Mouse (Mus musculus) left cerebral cortex, postnatal 10 days (tissue): Measurements from ENCODE around the gene Htt. TPM values are rescaled to one million over a fixed set of nuclear protein-coding genes. Genes with fewer than 3 reads are reported as not detected.
"Not testable (repeated sequence)": the region's sequence is repeated elsewhere in the genome, so short reads cannot be mapped to it uniquely, and the experiment has no call there.

ENCODE experiments used
- DNase-seq, 2 experiments: peaks; one replicate each; pipeline ENCODE4 v3.0.0; 2021 to 2022; ENCODE audit warnings: low spot score in 2 of 2, mixed read lengths in 1 of 2; ENCODE audit errors: extremely low spot score in 1 of 2
- intact Hi-C: fragments of 180-260 bp; cut with DNase I; formaldehyde crosslinking; loops from one replicate; pipeline ENCODE4 v1.15.1; 2025
- total RNA-seq, 2 experiments: library from RNA; stranded (reverse); gene quantifications; 2 replicates each; pipeline ENCODE4 v1.2.3; 2021

Htt gene
- 10 to 100 TPM; 66.8 to 70.7 TPM for total RNA-seq

DNA sequence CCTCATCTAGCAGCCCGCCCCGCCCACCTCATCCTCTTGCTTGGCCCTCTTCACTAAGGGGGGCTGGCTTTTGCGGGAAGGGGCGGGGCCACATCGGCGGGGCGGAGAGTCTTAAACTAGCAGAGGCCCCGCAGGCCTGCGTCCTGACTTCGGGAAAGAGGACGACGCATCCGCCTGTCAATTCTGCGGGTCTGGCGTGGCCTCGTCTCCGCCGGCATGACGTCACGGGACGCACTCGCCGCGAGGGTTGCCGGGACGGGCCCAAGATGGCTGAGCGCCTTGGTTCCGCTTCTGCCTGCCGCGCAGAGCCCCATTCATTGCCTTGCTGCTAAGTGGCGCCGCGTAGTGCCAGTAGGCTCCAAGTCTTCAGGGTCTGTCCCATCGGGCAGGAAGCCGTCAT, at the start of gene Htt:
Gene Htt (plus strand): TSS at position 232 of the 400 bp plus-strand sequence.
- intact Hi-C loops = no loop called here

GRCm38 (mm10) chr5:34714371-34714770, 47.2 kb upstream of the Htt start:
- DNase-seq, intact Hi-C loops: not testable (repeated sequence)

More for the DNA sequence above, at the start of gene Htt:
- DNase-seq = peak; percentile 97 to 98

DNA sequence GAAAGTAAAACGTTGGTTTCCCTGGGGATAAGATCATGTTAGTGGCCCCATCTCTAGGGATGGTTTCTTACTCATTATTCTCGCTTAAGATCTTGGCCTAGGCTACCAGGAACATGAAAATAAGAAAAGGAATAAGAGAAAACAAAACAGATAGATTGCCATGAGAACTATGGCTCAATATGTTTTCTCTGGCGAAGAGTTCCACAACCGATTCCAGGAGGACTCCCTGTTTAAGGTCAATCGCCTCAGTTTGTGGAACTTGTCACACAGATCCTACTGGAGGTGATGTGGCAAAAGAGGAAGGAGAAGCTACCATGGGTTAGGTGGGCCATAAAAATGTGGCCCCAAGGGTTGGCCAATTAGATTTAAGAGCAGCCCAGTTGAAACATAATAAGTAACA, 46.7 kb upstream of the Htt start:
- intact Hi-C loops = no loop called here
- no peak for DNase-seq

GRCm38 (mm10) chr5:34729141-34729540, 32.4 kb upstream of the Htt start:
- no peak for DNase-seq
- intact Hi-C loops = no loop called here

DNA sequence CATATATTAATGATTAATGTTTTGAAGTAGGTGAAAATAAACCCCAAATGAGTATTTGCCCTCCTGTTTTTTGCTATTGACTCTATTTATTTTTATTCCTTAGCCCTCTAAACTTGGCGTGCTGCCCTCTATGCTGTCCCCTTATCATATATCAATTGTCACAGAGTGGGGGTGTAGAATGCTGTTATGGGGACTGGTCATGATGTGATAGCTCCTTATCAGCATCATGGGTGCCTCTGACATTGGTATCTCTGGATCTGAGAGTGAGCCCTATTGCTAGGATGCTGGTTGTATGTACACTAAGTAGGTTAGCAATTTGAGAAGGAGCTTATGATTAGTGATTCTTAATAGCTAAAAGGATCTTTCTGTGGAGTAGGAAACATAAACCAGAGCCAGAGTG, 31.3 kb upstream of the Htt start:
- intact Hi-C loops = no loop called here
- no peak for DNase-seq

DNA sequence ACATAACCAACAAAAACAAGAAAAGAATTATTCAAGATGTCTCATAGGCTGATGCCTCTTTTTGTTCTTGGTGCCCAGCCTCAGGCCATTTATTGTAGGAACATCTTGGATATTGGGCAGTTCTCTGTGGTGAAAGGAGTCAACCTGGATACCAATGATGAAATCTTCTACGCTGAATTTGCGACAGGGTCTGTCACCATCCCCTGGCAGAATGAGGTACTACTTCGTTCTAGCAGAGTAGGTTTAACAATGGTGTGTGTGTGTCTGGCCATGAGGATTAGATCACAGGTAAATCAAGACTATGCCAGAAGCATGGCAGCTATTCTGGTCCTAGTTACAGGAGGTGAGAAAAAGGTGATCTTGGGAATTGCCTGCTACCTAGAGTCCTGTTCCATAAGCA, 10.1 kb upstream of the Htt start:
- DNase-seq = no peak
- intact Hi-C loops = no loop called here

DNA sequence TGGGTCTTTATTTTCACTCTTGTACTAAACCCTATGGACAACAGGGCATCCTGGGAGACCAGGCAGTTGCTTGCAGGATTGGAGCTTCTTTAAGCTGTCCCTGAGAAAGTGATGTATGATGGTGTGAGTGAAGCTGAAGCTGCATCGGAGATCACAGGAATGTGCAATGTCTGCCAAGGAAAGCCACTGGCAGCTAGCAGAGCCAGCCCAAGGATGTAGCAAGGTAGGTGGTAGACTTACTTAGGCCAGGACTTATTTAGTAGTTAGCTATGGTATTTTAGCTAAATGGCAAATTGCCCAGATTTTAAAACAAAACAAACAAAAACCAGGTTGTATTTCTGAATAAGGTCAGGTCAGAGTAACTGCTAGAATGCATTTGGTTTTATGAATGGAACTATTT, 2.8 kb upstream of the Htt start:
- no peak for DNase-seq
- intact Hi-C loops = loop anchor here (5.0 kb wide), 1 partner anchor 96 kb away; the partner anchor contains the start of genes Grk4 and Nop14

DNA sequence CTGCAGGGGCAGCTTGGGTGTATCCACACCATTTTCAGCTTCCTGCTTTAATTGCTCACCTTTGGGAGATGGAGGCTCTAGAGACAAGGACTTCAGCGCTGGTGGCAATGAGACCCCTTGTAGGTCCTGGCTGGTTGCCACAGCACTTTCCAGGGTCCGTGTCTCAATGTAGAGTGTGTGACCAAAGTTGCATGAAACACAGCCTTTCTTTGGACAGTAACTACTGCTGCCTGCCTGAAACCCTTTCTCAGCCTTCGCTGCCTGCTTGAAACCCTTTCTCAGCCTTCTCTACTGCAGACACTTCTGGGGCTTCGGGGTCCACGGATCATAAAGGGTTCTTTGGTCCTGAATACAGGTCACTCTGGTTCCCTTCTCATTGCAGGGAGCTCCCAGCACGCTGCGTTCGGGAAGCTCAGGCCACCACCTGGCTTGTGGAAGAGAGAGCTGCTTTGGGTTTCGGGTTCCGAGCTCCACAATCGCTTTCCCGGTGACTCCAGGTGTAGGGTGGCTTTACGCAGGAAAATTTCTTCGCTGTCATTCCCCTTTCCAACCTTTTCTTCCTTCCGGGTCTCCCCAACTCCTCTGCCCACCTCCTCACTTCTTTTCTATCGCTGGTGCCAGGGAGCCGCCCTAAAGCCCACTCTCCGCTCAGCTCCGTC, 561 bp upstream of the Htt start:
- peak in 1 of 2 experiments; percentile 44 for DNase-seq
- intact Hi-C loops = no loop called here

DNA sequence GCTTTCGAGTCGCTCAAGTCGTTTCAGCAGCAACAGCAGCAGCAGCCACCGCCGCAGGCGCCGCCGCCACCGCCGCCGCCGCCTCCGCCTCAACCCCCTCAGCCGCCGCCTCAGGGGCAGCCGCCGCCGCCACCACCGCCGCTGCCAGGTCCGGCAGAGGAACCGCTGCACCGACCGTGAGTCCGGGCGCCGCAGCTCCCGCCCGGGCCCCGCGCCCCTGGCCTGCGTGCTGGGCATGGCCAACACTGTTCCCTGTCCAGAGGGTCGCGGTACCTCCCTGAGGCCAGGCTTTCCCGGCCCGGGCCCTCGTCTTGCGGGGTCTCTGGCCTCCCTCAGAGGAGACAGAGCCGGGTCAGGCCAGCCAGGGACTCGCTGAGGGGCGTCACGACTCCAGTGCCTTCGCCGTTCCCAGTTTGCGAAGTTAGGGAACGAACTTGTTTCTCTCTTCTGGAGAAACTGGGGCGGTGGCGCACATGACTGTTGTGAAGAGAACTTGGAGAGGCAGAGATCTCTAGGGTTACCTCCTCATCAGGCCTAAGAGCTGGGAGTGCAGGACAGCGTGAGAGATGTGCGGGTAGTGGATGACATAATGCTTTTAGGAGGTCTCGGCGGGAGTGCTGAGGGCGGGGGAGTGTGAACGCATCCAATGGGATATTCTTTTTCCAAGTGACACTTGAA, 533 bp downstream of the Htt start:
- peak; percentile 20 to 61 for DNase-seq
- intact Hi-C loops = no loop called here

DNA sequence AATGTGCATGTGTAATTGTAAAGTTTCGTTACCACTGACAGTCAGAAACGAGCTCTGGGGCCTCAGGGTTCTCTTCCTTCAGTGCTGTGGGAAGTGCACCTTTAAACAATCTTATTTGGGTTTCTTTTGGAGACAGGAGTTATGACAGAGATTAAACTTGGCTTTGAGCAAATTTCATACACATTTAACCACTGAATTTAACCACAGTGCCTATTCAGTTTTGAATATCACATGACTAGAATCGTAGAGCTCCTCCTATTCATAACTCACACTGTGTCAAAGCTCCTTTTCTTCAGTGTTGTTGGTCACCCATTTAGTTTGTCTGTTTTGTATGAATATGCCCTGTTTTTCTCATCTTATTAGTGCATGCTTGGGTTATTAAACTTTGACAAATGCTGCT, 10.3 kb downstream of the Htt start:
- no peak for DNase-seq
- intact Hi-C loops = no loop called here

- no peak for DNase-seq
- intact Hi-C loops = no loop called here
Observed at GRCm38 (mm10) chr5:34772696-34773245, 11.2 kb downstream of the Htt start.

- intact Hi-C loops = no loop called here
- DNase-seq = no peak
Observed at GRCm38 (mm10) chr5:34773392-34773791, 11.9 kb downstream of the Htt start.

DNA sequence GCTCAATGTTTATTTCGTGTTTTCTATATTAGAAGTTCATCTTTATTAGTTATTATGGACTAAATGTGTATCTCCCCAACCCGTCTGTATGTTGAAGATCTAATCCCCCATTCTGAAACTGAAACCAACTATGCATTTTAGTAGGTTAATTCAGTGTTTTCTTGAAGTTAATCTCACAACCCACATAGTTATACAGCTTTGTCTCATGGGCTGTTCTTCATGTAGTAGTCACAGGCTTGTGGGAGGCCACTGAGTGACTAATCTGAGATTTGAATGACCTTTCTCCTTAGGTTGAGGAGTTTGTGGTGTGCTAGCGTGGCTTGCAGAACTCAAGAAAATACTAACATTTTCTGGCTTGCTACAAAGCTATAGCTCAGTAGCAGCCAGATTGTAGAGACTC, 23.5 kb downstream of the Htt start:
- intact Hi-C loops = no loop called here
- DNase-seq = no peak

- no peak for DNase-seq
- intact Hi-C loops = no loop called here
Observed at GRCm38 (mm10) chr5:34791141-34791540, 29.6 kb downstream of the Htt start.

DNA sequence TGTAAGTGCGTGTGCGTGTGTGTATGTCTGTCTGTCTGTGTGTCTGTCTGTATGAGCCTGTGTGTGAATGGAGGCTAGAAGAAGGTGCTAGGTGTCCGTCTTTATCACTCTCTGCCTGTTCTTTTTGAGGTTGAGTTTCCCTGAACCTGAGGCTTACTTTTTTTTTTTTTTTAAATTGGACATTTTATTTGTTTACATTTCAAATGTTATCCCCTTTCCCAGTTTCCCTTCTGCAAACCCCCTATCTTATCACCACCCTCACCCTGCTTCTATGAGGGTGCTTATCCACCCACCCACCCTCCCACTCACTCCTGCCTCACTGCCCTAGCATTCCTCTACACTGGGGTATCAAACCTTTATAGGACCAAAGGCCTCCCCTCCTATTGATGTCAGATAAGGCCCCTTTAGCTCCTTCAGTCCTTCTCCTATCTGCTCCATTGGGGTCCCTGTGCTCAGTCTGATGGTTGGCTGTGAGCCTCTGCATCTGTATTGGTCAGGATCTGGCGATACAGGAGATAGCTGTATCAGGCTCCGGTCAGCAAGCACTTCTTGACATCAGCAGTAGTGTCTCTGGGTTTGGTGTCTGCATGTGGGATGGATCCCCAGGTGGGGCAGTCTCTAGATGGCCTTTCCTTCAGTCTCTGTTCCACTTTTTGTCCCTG, 38.9 kb downstream of the Htt start:
- intact Hi-C loops = no loop called here
- no peak for DNase-seq

DNA sequence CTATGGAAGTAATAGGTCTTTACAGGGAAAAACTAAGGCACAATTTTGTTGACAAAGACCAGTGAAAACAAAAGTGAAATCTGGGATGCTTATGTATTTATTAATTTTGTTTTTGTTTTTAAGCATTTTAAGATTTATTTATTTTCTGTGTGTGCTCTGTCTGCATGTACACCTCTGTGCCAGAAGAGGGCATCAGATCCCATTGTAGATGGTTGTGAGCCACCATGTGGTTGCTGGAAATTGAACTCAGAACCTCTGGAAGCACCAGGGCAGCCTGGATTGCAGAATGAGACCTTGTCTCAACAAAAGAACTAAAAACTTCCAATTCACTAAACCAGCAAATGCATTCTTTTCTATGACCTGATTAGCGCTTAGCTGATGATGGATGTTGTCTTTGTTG, 44.5 kb downstream of the Htt start:
- intact Hi-C loops = no loop called here
- no peak for DNase-seq

DNA sequence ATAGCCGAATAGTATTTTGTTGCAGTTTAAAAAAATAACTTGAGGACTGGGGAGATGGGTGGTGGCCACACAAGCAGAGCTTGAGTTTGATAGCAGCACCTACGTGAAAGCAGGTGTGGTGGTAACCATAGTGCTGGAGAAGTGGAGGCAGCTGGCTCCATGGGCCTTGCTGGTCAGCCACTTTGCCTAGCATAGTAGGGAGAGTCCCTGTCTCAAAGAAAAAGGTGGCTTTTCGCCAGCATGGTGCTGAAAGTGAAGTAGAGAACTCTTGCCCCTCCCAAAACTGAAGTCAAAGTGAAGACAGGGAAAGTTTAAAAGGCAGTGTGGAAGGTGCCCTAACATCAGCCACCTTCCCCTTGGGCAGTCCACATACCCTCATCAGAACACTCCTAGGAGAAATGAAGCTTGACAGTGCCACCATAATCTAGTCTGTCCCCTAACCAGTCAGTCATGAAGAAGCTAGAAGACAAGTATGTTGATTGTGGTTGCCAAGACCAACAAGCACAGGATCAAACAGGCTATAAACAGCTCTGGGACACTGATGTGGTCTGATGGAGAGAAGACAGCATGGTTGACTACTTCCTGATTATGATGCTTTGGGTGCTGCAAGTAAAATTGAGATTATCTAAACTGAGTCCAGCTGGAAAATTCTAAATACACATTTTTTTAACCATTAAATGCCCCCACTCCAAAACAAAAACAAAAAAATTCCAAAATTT, 61.0 kb downstream of the Htt start:
- no peak for DNase-seq
- intact Hi-C loops = no loop called here

- intact Hi-C loops = loop anchor here (5.0 kb wide), 1 partner anchor 43 kb away; no protein-coding TSS in a partner anchor
Observed at GRCm38 (mm10) chr5:34854079-34854478, 92.5 kb downstream of the Htt start.

DNA sequence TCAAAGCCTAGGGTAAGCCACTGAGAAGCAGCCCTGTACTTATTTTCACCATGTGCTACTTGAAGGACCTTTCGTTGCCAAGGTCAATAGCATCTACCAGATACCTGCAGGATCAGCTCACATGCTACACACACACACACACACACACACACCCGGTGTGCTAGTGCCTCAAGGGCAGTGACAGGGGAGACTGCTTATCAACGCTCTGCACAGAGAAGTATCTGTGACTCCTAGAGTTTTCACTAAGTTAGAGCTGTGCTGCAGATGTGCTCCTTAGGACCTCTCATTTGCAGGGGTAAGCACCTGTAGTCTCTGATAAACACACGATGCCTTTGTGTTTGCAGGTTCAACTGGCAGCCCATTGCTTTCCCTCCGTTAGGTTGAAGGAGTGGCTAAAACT, 103.8 kb downstream of the Htt start:
- no peak for DNase-seq
- intact Hi-C loops = no loop called here

More at GRCm38 (mm10) chr5:34854079-34854478, 92.5 kb downstream of the Htt start:
- no peak for DNase-seq
